ENCODE assay signal across 21 mouse cellular contexts in genomic region chr11:52890156-52890555, GRCm38 (mm10).
DNase-seq lines count a peak whose midpoint lies in the region; ATAC-seq and TF ChIP-seq lines count a peak whose summit lies in the region.
"Had no signal": no experiment of that assay in that cellular context is flagged by ENCODE, and none has a peak within 500 bp of the region (broad histone marks: within the 10 kb centered on the region; RNA-seq: fewer than 3 reads in every experiment).

No protein-coding gene starts in this region.

- DNase-seq in forebrain, postnatal 0 days: no peak
- peak; percentile 11 for DNase-seq in layer of hippocampus, adult 11-12 months (ENCODE audit: low spot score)
- no peak for DNase-seq in layer of hippocampus, postnatal 36 days
- DNase-seq in left cerebral cortex, postnatal 25 days (ENCODE audit: low spot score in 2 of 2): peak; percentile 18 to 43
- no peak for DNase-seq in left cerebral cortex, adult 11 months (ENCODE audit: low spot score)
- DNase-seq in brain, adult 2 months (ENCODE audit: low read depth, low spot score): peak; percentile 56
- DNase-seq: adrenal gland, adult 8-10 months; adrenal gland, postnatal 25 days; cerebellum, adult 18-20 months; cerebellum, adult 9-10 months; cerebellum, postnatal 14 days; gastrocnemius, adult 2 months; gastrocnemius, postnatal 14 days; heart, adult 11 months had no signal

- no peak overlapping the region for H3K4me2 ChIP-seq in forebrain, postnatal 0 days (ENCODE audit: low read depth)
- no peak overlapping the region for H3K4me2 ChIP-seq in forebrain, embryonic 16.5 days (ENCODE audit: low read length)
- H3K4me2 ChIP-seq: forebrain, embryonic 13.5 days; heart, embryonic 11.5 days; hindbrain, embryonic 12.5 days had no signal

- no peaks in the 10 kb centered on the region for H3K36me3 ChIP-seq in forebrain, postnatal 0 days (ENCODE audit: insufficient read depth)
- no peaks in the 10 kb centered on the region for H3K36me3 ChIP-seq in forebrain, embryonic 16.5 days (ENCODE audit: control insufficient read depth, insufficient read depth)
- H3K36me3 ChIP-seq: forebrain, embryonic 10.5 days; hindbrain, embryonic 12.5 days had no signal

- 0 out of 2 replicates have a peak, but pooled peaks have one; percentile 23 for ATAC-seq in forebrain, postnatal 0 days
- no peak for ATAC-seq in forebrain, embryonic 16.5 days
- ATAC-seq: activated CD4-positive, CD25-positive, alpha-beta regulatory T cell, adult 4 months; forebrain, embryonic 13.5 days; hindbrain, postnatal 0 days had no signal

- no peaks in the 10 kb centered on the region for H3K27me3 ChIP-seq in forebrain, postnatal 0 days (ENCODE audit: insufficient read depth, low read length)
- no peaks in the 10 kb centered on the region for H3K27me3 ChIP-seq in forebrain, embryonic 16.5 days (replicated peaks; ENCODE audit: control insufficient read depth, insufficient read depth, low read length)
- H3K27me3 ChIP-seq: forebrain, embryonic 13.5 days had no signal

- WGBS in forebrain, postnatal 0 days: 69% methylated on average over 7 of the region's 7 CpGs
- WGBS in forebrain, embryonic 16.5 days: 60% methylated on average over 7 of the region's 7 CpGs

- H3K9ac ChIP-seq in forebrain, postnatal 0 days: no peak overlapping the region
- H3K9ac ChIP-seq in forebrain, embryonic 16.5 days (replicated peaks; ENCODE audit: low read depth, low read length): no peak overlapping the region
- H3K9ac ChIP-seq: forebrain, embryonic 13.5 days; hindbrain, embryonic 12.5 days had no signal

- H3K4me3 ChIP-seq in forebrain, postnatal 0 days (ENCODE audit: low read depth, low read length): no peak overlapping the region
- no peak overlapping the region for H3K4me3 ChIP-seq in forebrain, embryonic 16.5 days (replicated peaks; ENCODE audit: low read length)
- H3K4me3 ChIP-seq: forebrain, embryonic 10.5 days; forebrain, embryonic 13.5 days; gastrocnemius, adult 2 months; hindbrain, embryonic 12.5 days had no signal

- intact Hi-C loops in left cerebral cortex, postnatal 25 days (cut with DNase I): no loop called here

- no peak overlapping the region for H3K27ac ChIP-seq in forebrain, postnatal 0 days (ENCODE audit: low read depth, low read length)
- no peak overlapping the region for H3K27ac ChIP-seq in forebrain, embryonic 16.5 days (ENCODE audit: low read length)
- H3K27ac ChIP-seq: forebrain, embryonic 10.5 days; forebrain, embryonic 13.5 days; gastrocnemius, adult 2 months; hindbrain, embryonic 12.5 days; hindbrain, postnatal 0 days had no signal

- no peaks in the 10 kb centered on the region for H3K9me3 ChIP-seq in forebrain, postnatal 0 days (ENCODE audit: low read length)
- no peaks in the 10 kb centered on the region for H3K9me3 ChIP-seq in forebrain, embryonic 16.5 days (ENCODE audit: control insufficient read depth, low read length)
- H3K9me3 ChIP-seq: forebrain, embryonic 10.5 days; forebrain, embryonic 13.5 days; hindbrain, embryonic 12.5 days had no signal

- no peak for TF ChIP-seq CTCF in forebrain, postnatal 0 days (IDR thresholded peaks at IDR 0.05; ENCODE audit: low read depth)

- 0 out of 2 replicates have a peak, but pooled peaks cover 9% of the 10 kb centered on the region for H3K4me1 ChIP-seq in forebrain, postnatal 0 days (ENCODE audit: insufficient read depth)
- H3K4me1 ChIP-seq in forebrain, embryonic 16.5 days (replicated peaks; ENCODE audit: control insufficient read depth, insufficient read depth, low read length): peaks cover 26% of the 10 kb centered on the region

Comparison
In these comparisons a context has a peak if more than half of its experiments do, and no peak if none do; other contexts are left out.
1. DNase-seq: peak in layer of hippocampus, adult 11-12 months (single experiment), left cerebral cortex, postnatal 25 days (2 of 2) and brain, adult 2 months (single experiment); none in forebrain, postnatal 0 days (single experiment), layer of hippocampus, postnatal 36 days (0 of 2) and left cerebral cortex, adult 11 months (single experiment).